Mouse (Mus musculus): ENCODE data around the gene Rab12.
A peak's percentile ranks its signal among the peaks of the same experiment; 100 is the strongest.

GRCm38 (mm10) chr17:66485742-66486141 lies 33.8 kb downstream of the Rab12 start:
- no peak for TF ChIP-seq POLR2A (IDR thresholded peaks at IDR 0.05; ENCODE audit: extremely low read depth, insufficient read depth, low read length)
- peak; percentile 88 for TF ChIP-seq CTCF (IDR thresholded peaks at IDR 0.05; ENCODE audit: extremely low read depth, insufficient read depth, low read length)

Measured in cortical plate, adult 2 months (tissue).